Mouse (Mus musculus) neural tube, embryonic 11.5 days (tissue): ENCODE measurements at regions not wholly inside any gene's neighbourhood (a gene's known extent, or its start where the extent isn't known, plus 50 kb on each side); places are given as distances from the start of the nearest gene placed in this dataset.

Experiments used
- ATAC-seq: fragments of 200-750 bp; cut with Nextera tagmentation; 2 replicates; pipeline ENCODE4 v1.8.0; 2017; ENCODE audit warnings: moderate number of reproducible peaks, mild to moderate bottlenecking, moderate TSS enrichment, moderate library complexity; ENCODE audit not compliant: insufficient read depth, low FRiP score, low TSS enrichment
- DNase-seq: peaks from one replicate; pipeline ENCODE4 v3.0.0-alpha.2; 2015; ENCODE audit warnings: low spot score
- H3K27ac ChIP-seq: fragments of 300-500 bp; sonication (generic); 2 replicates; pipeline ENCODE4 v1.5.1; 2014; ENCODE audit warnings: low read depth, mild to moderate bottlenecking, low read length
- H3K27me3 ChIP-seq: fragments of 300-500 bp; sonication (generic); 2 replicates; pipeline ENCODE4 v1.6.1; 2014; ENCODE audit warnings: mild to moderate bottlenecking, low read length, mixed read lengths; ENCODE audit not compliant: control insufficient read depth, insufficient read depth
- H3K36me3 ChIP-seq: fragments of 300-500 bp; sonication (generic); 2 replicates; pipeline ENCODE4 v1.6.1; 2014; ENCODE audit warnings: mild to moderate bottlenecking, low read length, moderate library complexity, mixed read lengths; ENCODE audit not compliant: control insufficient read depth, insufficient read depth
- H3K4me1 ChIP-seq: fragments of 300-500 bp; sonication (generic); 2 replicates; pipeline ENCODE4 v1.6.1; 2014; ENCODE audit warnings: low read length, mixed read lengths; ENCODE audit not compliant: control insufficient read depth, insufficient read depth
- H3K4me2 ChIP-seq: fragments of 300-500 bp; sonication (generic); 2 replicates; pipeline ENCODE4 v1.6.1; 2014; ENCODE audit warnings: low read depth, mild to moderate bottlenecking, moderate library complexity
- H3K4me3 ChIP-seq: fragments of 300-500 bp; sonication (generic); 2 replicates; pipeline ENCODE4 v1.5.1; 2014; ENCODE audit warnings: low read depth, low read length
- H3K9ac ChIP-seq: fragments of 300-500 bp; sonication (generic); 2 replicates; pipeline ENCODE4 v1.6.1; 2014; ENCODE audit warnings: mild to moderate bottlenecking, low read length
- H3K9me3 ChIP-seq: fragments of 300-500 bp; sonication (generic); 2 replicates; pipeline ENCODE4 v1.6.1; 2016; ENCODE audit warnings: low read length; ENCODE audit not compliant: control insufficient read depth
- WGBS: fragments of 180-500 bp; shearing (Covaris S2); extraction: QIAGEN DNeasy Blood & Tissue Kit; methylation state at CpG from one replicate; pipeline ENCODE4 v1.1.7; 2014; 5-methylcytosine and 5-hydroxymethylcytosine counted together

GRCm38 (mm10) chrX:13014051-13014450 is 57.2 kb upstream of the Usp9x start:
- ATAC-seq (no peak), DNase-seq (no peak)
- Histone ChIP-seq H3K4me1 (no peaks in the 10 kb centered on the region), H3K36me3 (no peaks in the 10 kb centered on the region), H3K4me3 (no peak overlapping the region), H3K27me3 (no peaks in the 10 kb centered on the region), H3K27ac (no peak overlapping the region), H3K4me2 (no peak overlapping the region), H3K9ac (no peak overlapping the region), H3K9me3 (no peaks in the 10 kb centered on the region)
- 63% methylated on average over 3 of the region's 3 CpGs for WGBS

GRCm38 (mm10) chrX:13013086-13013485 is 58.2 kb upstream of the Usp9x start:
- DNase-seq = no peak
- Histone ChIP-seq H3K27me3 (no peaks in the 10 kb centered on the region), H3K27ac (no peak overlapping the region), H3K9ac (no peak overlapping the region), H3K4me1 (no peaks in the 10 kb centered on the region), H3K4me3 (no peak overlapping the region), H3K9me3 (no peaks in the 10 kb centered on the region), H3K36me3 (no peaks in the 10 kb centered on the region), H3K4me2 (no peak overlapping the region)
- 71% methylated on average over 3 of the region's 3 CpGs for WGBS
- ATAC-seq = no peak

- no peak overlapping the region for H3K4me3 ChIP-seq
- ATAC-seq = no peak
- no peak overlapping the region for H3K27ac ChIP-seq
- H3K9me3 ChIP-seq = no peaks in the 10 kb centered on the region
- no peaks in the 10 kb centered on the region for H3K4me1 ChIP-seq
- no peaks in the 10 kb centered on the region for H3K27me3 ChIP-seq
- WGBS = 86% methylated on average over 7 of the region's 7 CpGs
- H3K36me3 ChIP-seq = no peaks in the 10 kb centered on the region
- no peak for DNase-seq
- H3K4me2 ChIP-seq = no peak overlapping the region
- no peak overlapping the region for H3K9ac ChIP-seq
Observed at GRCm38 (mm10) chrX:12990777-12991176, 80.5 kb upstream of the Usp9x start.

GRCm38 (mm10) chrX:12977676-12978075 is 93.6 kb upstream of the Usp9x start:
- no peak for ATAC-seq
- no peak overlapping the region for H3K4me2 ChIP-seq
- H3K9ac ChIP-seq = no peak overlapping the region
- H3K9me3 ChIP-seq = no peaks in the 10 kb centered on the region
- no peak overlapping the region for H3K4me3 ChIP-seq
- no peaks in the 10 kb centered on the region for H3K27me3 ChIP-seq
- WGBS = 55% methylated on average over 6 of the region's 6 CpGs
- no peaks in the 10 kb centered on the region for H3K4me1 ChIP-seq
- no peak for DNase-seq
- H3K36me3 ChIP-seq = no peaks in the 10 kb centered on the region
- no peak overlapping the region for H3K27ac ChIP-seq

GRCm38 (mm10) chrX:12968979-12969746 is 102.1 kb upstream of the Usp9x start:
- no peak for DNase-seq
- WGBS = 90% methylated on average over 7 of the region's 7 CpGs
- Histone ChIP-seq H3K27me3 (no peaks in the 10 kb centered on the region), H3K9me3 (no peaks in the 10 kb centered on the region), H3K4me2 (no peak overlapping the region), H3K27ac (no peak overlapping the region), H3K9ac (no peak overlapping the region), H3K4me3 (no peak overlapping the region), H3K36me3 (no peaks in the 10 kb centered on the region), H3K4me1 (no peaks in the 10 kb centered on the region)
- no peak for ATAC-seq

GRCm38 (mm10) chrX:12959467-12960314 is 111.6 kb upstream of the Usp9x start:
- WGBS = 80% methylated on average over 11 of the region's 11 CpGs
- H3K27me3 ChIP-seq = no peaks in the 10 kb centered on the region
- no peaks in the 10 kb centered on the region for H3K9me3 ChIP-seq
- no peak overlapping the region for H3K27ac ChIP-seq
- no peaks in the 10 kb centered on the region for H3K4me1 ChIP-seq
- no peak for ATAC-seq
- no peak overlapping the region for H3K9ac ChIP-seq
- no peak overlapping the region for H3K4me3 ChIP-seq
- no peak overlapping the region for H3K4me2 ChIP-seq
- no peaks in the 10 kb centered on the region for H3K36me3 ChIP-seq
- DNase-seq = no peak

GRCm38 (mm10) chrX:12958873-12959272 is 112.4 kb upstream of the Usp9x start:
- H3K4me3 ChIP-seq = no peak overlapping the region
- no peak overlapping the region for H3K27ac ChIP-seq
- 92% methylated on average over 2 of the region's 2 CpGs for WGBS
- H3K9me3 ChIP-seq = no peaks in the 10 kb centered on the region
- DNase-seq = no peak
- no peaks in the 10 kb centered on the region for H3K4me1 ChIP-seq
- H3K36me3 ChIP-seq = no peaks in the 10 kb centered on the region
- H3K9ac ChIP-seq = no peak overlapping the region
- H3K4me2 ChIP-seq = no peak overlapping the region
- ATAC-seq = no peak
- no peaks in the 10 kb centered on the region for H3K27me3 ChIP-seq

GRCm38 (mm10) chrX:12950928-12951660 is 120.2 kb upstream of the Usp9x start:
- Histone ChIP-seq H3K4me2 (no peak overlapping the region), H3K9me3 (no peaks in the 10 kb centered on the region), H3K36me3 (no peaks in the 10 kb centered on the region), H3K27me3 (no peaks in the 10 kb centered on the region), H3K4me3 (no peak overlapping the region), H3K9ac (no peak overlapping the region), H3K4me1 (no peaks in the 10 kb centered on the region), H3K27ac (no peak overlapping the region)
- ATAC-seq = no peak
- WGBS = 85% methylated on average over 5 of the region's 7 CpGs
- no peak for DNase-seq
